Mouse (Mus musculus): ENCODE results near the gene Dst. TPM values are rescaled to one million over a fixed set of nuclear protein-coding genes. Genes with fewer than 3 reads are reported as not detected.

Gene Dst
- total and polyA plus RNA-seq, 3 experiments, result 0.08 to 0.60 TPM; not detected in 1

GRCm38 (mm10) chr1:34036111-34036510 is 128.1 kb downstream of the Dst start:
- H3K9ac ChIP-seq (ENCODE audit: control insufficient read depth, low read depth, low read length, poor library complexity, severe bottlenecking), result no peak overlapping the region
- no peak overlapping the region for H3K4me3 ChIP-seq (ENCODE audit: control insufficient read depth in 1 of 2, insufficient read depth in 1 of 2, low read depth in 2 of 2, low read length in 2 of 2)
- TF ChIP-seq USF2 (IDR thresholded peaks at IDR 0.05; ENCODE audit: borderline replicate concordance in 1 of 2, insufficient read depth in 1 of 2, low read depth in 1 of 2, low read length in 2 of 2) (no peak), MAFK (IDR thresholded peaks at IDR 0.05; ENCODE audit: borderline replicate concordance, low read depth, low read length) (no peak), ZMIZ1 (IDR thresholded peaks at IDR 0.05; ENCODE audit: low read depth, low read length) (no peak), EP300 (IDR thresholded peaks at IDR 0.05; ENCODE audit: low read depth in 1 of 2, low read length in 2 of 2) (no peak), ZNF384 (IDR thresholded peaks at IDR 0.05; ENCODE audit: low read depth, low read length) (no peak), USF1 (IDR thresholded peaks at IDR 0.05; ENCODE audit: low read depth, low read length) (no peak), SMC3 (IDR thresholded peaks at IDR 0.05; ENCODE audit: low read depth, low read length) (no peak), POLR2AphosphoS5 (IDR thresholded peaks at IDR 0.05; ENCODE audit: borderline replicate concordance, low read depth, low read length) (no peak), GATA1 (IDR thresholded peaks at IDR 0.05; ENCODE audit: low read depth, low read length) (no peak), ZKSCAN1 (IDR thresholded peaks at IDR 0.05; ENCODE audit: low read depth, low read length) (no peak), MAZ (IDR thresholded peaks at IDR 0.05; ENCODE audit: low read depth, low read length) (no peak), MEF2A (IDR thresholded peaks at IDR 0.05; ENCODE audit: extremely low read depth, insufficient replicate concordance, low read depth, low read length, poor library complexity, severe bottlenecking) (no peak), KAT2A (conservative IDR thresholded peaks at IDR 0.05; ENCODE audit: low read depth, low read length) (no peak)
- H3K4me1 ChIP-seq (ENCODE audit: control insufficient read depth in 1 of 2, insufficient read depth in 2 of 2, low read length in 2 of 2), result no peaks in the 10 kb centered on the region
- no peak for DNase-seq (ENCODE audit: low read depth, low spot score)
- no peaks in the 10 kb centered on the region for H3K79me2 ChIP-seq (ENCODE audit: control insufficient read depth, insufficient read depth, low read length, poor library complexity)
- H3K27ac ChIP-seq (ENCODE audit: control insufficient read depth, low read depth, low read length), result no peak overlapping the region
- H3K9me3 ChIP-seq (replicated peaks; ENCODE audit: insufficient read depth, low read length), result no peaks in the 10 kb centered on the region
- H3K36me3 ChIP-seq (ENCODE audit: control insufficient read depth in 1 of 2, insufficient read depth in 2 of 2, low read length in 2 of 2), result no peaks in the 10 kb centered on the region
- no peaks in the 10 kb centered on the region for H3K27me3 ChIP-seq (ENCODE audit: control insufficient read depth in 1 of 2, insufficient read depth in 2 of 2, low read length in 2 of 2)

- no peaks in the 10 kb centered on the region for H3K36me3 ChIP-seq (ENCODE audit: control insufficient read depth in 1 of 2, insufficient read depth in 2 of 2, low read length in 2 of 2)
- H3K4me1 ChIP-seq (ENCODE audit: control insufficient read depth in 1 of 2, insufficient read depth in 2 of 2, low read length in 2 of 2), result no peaks in the 10 kb centered on the region
- H3K79me2 ChIP-seq (ENCODE audit: control insufficient read depth, insufficient read depth, low read length, poor library complexity), result no peaks in the 10 kb centered on the region
- no peak for DNase-seq (ENCODE audit: low read depth, low spot score)
- H3K27ac ChIP-seq (ENCODE audit: control insufficient read depth, low read depth, low read length), result no peak overlapping the region
- H3K4me3 ChIP-seq (ENCODE audit: control insufficient read depth in 1 of 2, insufficient read depth in 1 of 2, low read depth in 2 of 2, low read length in 2 of 2), result no peak overlapping the region
- H3K27me3 ChIP-seq (ENCODE audit: control insufficient read depth in 1 of 2, insufficient read depth in 2 of 2, low read length in 2 of 2), result no peaks in the 10 kb centered on the region
- H3K9me3 ChIP-seq (replicated peaks; ENCODE audit: insufficient read depth, low read length), result no peaks in the 10 kb centered on the region
- H3K9ac ChIP-seq (ENCODE audit: control insufficient read depth, low read depth, low read length, poor library complexity, severe bottlenecking), result no peak overlapping the region
- no peak for TF ChIP-seq HCFC1 (IDR thresholded peaks at IDR 0.05; ENCODE audit: low read depth, low read length)
- no peak for TF ChIP-seq MYB (IDR thresholded peaks at IDR 0.05; ENCODE audit: low read depth, low read length)
- TF ChIP-seq CTCF (IDR thresholded peaks at IDR 0.05 in 2 of 3, conservative IDR thresholded peaks at IDR 0.05 in 1 of 3; ENCODE audit: control insufficient read depth in 1 of 3, insufficient read depth in 1 of 3, low read depth in 2 of 3, low read length in 3 of 3, poor library complexity in 1 of 3, severe bottlenecking in 1 of 3), result no peak
- no peak for TF ChIP-seq MYC (IDR thresholded peaks at IDR 0.05; ENCODE audit: low read depth, low read length)
- TF ChIP-seq POLR2AphosphoS2 (IDR thresholded peaks at IDR 0.05; ENCODE audit: low read length), result no peak
- TF ChIP-seq TCF12 (IDR thresholded peaks at IDR 0.05; ENCODE audit: low read depth, low read length), result no peak
- TF ChIP-seq BHLHE40 (IDR thresholded peaks at IDR 0.05; ENCODE audit: borderline replicate concordance, low read depth, low read length), result no peak
- no peak for TF ChIP-seq RCOR1 (IDR thresholded peaks at IDR 0.05; ENCODE audit: low read depth, low read length)
- no peak for TF ChIP-seq TBP (IDR thresholded peaks at IDR 0.05; ENCODE audit: low read depth, low read length)
Observed at GRCm38 (mm10) chr1:34038571-34038970, 130.5 kb downstream of the Dst start.

Data from MEL (cell line).